Mouse (Mus musculus) erythroblast, embryonic 14.5 days (primary cell): ENCODE measurements around the gene Tbc1d16.

Experiments
- GATA1 ChIP-seq: IDR thresholded peaks from 2 replicates; pipeline ENCODE4 v1.6.1; 2012; ENCODE audit warnings: low read length, inconsistent platforms, mixed read lengths
- TAL1 ChIP-seq: IDR thresholded peaks from 3 replicates; pipeline ENCODE4 v1.6.1; 2012; ENCODE audit warnings: low read length, inconsistent platforms, mixed read lengths

GRCm38 (mm10) chr11:119122396-119122795 lies 105.9 kb downstream of the Tbc1d16 start:
- TF ChIP-seq GATA1 (no peak), TAL1 (no peak)
